Mouse (Mus musculus) thymus, postnatal 4 days (tissue): ENCODE results near the gene Cfap77.
"Not testable (repeated sequence)": the region's sequence is repeated elsewhere in the genome, so short reads cannot be mapped to it uniquely, and the experiment has no call there.

ENCODE experiments used
- DNase-seq: peaks from one replicate; pipeline ENCODE4 v3.0.0; 2021

Cfap77 gene

DNA sequence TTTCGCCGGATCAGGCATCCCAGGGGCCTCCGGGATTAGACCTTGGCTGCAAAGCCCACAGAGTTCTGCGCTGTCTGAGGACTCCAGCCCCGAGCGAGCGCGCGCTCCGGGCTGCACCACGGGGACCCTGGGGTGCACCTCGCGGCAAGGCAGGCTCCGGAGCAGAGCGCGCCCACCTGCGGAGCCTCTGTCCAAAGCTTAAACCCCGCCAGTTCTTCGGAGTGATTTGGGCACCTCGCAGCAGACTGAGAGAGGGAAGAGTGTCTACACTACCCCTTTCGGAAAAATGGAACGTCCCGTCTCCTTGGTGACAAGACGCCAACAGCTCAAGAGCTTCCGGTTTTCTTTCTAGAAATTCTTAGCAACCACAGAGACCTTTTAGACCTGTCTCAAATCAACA lies at the start of gene Cfap77:
TSS of gene Cfap77 (minus strand) at position 76 of the 400 bp plus-strand sequence.
- DNase-seq = peak; percentile 81

DNA sequence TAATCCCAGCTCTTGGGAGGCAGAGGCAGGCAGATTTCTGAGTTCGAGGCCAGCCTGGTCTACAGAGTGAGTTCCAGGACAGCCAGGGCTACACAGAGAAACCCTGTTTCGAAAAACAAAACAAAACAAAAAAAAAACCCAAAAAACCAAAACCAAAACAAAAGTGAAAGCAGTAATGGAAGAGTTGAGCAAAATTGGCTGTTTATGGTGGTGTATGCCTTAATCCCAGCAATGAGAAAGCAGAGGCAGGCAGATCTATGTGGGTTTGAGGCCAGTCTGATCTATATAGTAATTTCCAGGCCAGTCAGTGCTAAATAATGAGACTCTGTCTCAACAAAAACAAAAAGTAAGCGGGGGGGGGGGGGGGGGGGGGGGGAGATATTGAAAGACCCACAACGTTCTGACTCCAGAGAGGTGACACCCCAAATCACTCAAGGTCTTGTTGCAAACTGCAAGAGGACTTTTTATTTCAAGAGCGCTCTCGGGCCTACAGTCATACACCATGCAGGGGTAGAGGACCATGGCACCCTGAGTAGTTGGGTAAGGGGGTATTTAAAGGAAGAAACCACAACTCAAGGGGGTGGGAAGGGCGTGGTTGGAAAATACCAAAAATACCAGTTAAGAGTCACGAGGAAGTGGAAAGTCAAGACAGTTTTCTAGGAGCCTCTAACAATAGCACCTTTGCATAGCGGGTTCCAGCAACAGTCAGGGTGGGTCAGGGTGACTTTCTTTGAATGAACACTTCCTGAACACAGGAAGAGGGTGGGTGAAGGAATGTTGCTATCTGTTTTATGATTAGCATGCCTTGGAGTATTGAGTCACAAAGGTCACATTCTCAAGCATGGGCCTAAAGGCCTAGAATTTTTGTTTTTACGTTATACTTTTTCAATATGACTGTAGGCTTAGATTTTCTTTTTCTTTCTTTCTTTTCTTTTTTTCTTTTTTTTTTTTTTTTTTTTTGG lies 47.8 kb upstream of the Cfap77 start:
- not testable (repeated sequence) for DNase-seq

- DNase-seq = no peak
These were observed 46.1 kb upstream of the Cfap77 start for GRCm38 (mm10) chr2:29100822-29101534.

GRCm38 (mm10) chr2:29099646-29100045 lies 44.8 kb upstream of the Cfap77 start:
- no peak for DNase-seq

DNA sequence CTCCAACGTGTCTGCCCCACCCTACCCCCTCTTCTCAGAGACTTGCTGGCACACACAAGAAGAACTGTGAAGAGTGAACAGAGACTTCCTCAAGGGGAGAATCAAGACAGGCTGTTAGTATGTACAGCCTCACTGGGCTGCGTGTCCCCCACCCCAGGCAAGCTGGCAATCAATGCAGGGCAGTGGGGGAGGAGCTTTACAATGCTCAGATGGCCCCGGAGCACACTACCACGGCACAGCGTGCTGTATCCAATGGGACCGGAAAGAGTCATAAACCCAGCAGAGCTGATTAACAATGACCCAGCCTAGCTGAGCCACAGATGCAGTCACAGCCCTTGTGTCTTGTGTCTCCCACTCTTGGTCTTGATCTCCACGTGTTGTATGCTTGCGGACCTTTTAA lies 43.9 kb upstream of the Cfap77 start:
- no peak for DNase-seq

DNA sequence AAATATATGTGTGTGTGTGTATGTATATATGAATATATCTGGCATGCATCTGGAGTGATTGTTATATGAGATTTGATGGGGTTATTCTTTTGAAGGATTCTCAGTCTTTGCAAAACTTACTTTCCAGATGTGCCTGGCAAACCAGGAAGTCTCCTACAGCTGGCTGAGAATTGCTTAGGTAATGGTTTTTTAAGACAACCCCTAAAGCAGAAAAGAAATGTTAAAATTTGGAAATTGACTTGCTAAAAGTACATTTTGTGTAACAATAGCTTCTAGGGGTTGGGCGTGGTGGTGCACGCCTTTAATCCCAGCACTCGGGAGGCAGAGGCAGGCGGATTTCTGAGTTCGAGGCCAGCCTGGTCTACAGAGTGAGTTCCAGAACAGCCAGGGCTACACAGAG lies 43.1 kb upstream of the Cfap77 start:
- not testable (repeated sequence) for DNase-seq

DNA sequence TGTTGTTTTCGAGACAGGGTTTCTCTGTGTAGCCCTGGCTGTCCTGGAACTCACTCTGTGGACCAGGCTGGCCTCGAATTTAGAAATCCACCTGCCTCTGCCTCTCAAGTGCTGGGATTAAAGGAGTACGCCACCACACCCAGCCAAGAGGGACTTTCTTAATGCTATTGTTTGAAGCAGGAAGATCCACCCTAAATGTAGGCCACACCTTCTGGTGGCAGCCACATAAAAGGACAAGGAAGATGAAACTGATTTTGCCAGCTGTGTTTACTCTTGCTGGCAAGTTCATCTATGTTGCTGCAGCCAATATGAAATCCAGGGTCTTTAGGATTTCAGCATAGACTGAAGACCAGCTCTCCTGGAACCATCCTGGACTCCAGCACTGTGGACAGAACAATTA lies 42.6 kb upstream of the Cfap77 start:
- DNase-seq = peak; percentile 45

- no peak for DNase-seq
These were observed 41.9 kb upstream of the Cfap77 start for GRCm38 (mm10) chr2:29096751-29097150.

- DNase-seq = no peak
These were observed 40.8 kb upstream of the Cfap77 start for GRCm38 (mm10) chr2:29095674-29096073.

GRCm38 (mm10) chr2:29089276-29089675 lies 34.4 kb upstream of the Cfap77 start:
- not testable (repeated sequence) for DNase-seq

- no peak for DNase-seq
These were observed 31.2 kb upstream of the Cfap77 start for GRCm38 (mm10) chr2:29086026-29086425.

DNA sequence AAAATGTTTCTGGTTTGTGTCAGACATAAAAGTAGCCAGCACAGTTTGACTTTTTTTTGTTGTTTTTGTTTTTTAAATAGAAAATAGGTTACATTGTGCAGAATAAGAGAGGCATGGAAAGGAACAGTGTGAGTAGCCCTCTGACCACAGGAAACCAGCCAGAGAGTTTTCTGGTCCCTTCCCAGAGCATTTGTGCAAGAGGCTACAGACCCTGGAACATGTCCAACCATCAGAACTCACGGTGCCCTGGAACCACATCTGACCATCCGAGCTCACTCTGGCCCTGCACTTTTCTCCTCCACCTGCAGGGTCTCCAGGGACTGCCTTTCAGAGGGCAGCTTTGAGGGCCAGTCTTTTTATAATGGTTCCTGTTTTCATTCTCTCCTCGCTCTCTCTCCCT lies 27.1 kb upstream of the Cfap77 start:
- no peak for DNase-seq

DNA sequence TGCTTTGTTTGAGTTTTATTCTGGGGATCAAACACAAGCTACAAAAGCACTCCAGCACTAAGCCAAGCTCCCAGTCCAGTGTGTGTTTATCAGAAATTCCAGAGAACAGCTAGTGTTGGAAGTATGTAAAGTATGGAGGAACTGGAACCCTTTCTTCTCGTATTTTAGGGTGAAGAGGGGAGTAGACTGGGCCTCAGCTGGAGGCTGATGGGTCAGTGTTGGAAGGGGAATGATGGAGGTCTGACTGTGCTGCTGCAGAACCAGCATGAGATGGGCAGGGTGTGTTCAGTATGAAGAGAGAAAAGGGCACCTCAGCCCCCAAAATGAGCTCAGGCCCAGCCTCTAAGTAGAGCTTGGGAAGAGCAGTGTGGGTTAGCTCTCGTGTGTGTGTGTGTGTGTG lies 21.4 kb upstream of the Cfap77 start:
- no peak for DNase-seq

DNA sequence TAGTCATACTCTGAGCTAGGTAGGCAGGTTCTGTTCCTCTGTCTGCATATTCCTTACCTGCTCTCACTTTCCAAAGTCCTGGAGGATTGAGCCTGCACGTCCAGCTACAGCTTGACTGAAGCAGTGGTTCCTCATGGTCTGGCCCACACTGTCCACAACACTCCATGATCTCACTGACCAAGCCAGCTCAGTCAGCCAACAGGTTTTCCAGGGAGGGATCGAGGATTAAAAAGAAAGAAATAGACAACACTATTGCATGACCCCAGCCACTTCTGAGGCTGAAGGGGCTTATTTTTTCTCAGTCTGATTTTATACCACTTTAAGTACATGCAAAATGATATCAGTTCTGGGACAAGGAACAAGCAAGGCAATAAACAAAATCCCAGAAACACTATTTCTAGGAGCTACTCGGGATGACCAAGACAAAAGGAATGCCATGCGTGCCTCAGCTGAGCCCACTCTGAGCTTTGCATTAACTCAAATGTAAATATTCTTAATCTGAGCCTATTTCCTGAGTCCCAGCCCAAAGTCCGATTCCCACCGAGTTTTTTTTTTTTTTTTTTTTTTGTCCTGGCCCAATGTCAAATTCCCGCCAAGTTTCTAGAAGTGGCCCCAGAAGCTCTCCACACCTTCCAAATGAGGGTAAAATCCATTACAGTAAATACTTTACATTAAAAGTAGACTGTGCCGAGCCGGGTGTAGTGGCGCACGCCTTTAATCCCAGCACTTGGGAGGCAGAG lies 20.6 kb upstream of the Cfap77 start:
- no peak for DNase-seq

- DNase-seq = no peak
These were observed 19.8 kb upstream of the Cfap77 start for GRCm38 (mm10) chr2:29074676-29075075.

DNA sequence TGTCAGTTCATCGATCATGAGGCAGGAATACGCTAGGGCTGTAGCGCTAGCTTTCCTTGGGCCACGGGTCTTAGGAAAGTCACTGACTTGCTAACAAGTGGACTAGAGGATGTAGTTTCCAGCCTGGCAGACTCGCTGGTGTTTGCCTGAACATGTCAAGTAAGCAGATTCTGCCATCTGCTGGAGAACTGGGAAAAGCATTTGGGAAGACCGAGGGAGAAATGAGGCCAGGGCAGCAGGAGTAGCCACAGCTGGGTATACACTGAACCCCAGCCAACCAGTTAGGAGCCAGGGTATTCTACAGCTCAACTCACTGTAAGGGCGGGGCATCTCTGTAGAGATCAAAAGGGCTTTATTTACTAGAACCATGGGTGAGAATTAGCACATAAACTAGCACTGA lies 11.5 kb upstream of the Cfap77 start:
- DNase-seq = no peak

GRCm38 (mm10) chr2:29065796-29066195 lies 10.9 kb upstream of the Cfap77 start:
- DNase-seq = no peak

GRCm38 (mm10) chr2:29060135-29060597 lies 5.3 kb upstream of the Cfap77 start, which contains the start of gene Ttf1:
Gene Ttf1, plus strand, starts transcription at chr2:29060262.
- DNase-seq = peak; percentile 88

- peak; percentile 44 for DNase-seq
These were observed 326 bp downstream of the Cfap77 start for GRCm38 (mm10) chr2:29054545-29054935.

DNA sequence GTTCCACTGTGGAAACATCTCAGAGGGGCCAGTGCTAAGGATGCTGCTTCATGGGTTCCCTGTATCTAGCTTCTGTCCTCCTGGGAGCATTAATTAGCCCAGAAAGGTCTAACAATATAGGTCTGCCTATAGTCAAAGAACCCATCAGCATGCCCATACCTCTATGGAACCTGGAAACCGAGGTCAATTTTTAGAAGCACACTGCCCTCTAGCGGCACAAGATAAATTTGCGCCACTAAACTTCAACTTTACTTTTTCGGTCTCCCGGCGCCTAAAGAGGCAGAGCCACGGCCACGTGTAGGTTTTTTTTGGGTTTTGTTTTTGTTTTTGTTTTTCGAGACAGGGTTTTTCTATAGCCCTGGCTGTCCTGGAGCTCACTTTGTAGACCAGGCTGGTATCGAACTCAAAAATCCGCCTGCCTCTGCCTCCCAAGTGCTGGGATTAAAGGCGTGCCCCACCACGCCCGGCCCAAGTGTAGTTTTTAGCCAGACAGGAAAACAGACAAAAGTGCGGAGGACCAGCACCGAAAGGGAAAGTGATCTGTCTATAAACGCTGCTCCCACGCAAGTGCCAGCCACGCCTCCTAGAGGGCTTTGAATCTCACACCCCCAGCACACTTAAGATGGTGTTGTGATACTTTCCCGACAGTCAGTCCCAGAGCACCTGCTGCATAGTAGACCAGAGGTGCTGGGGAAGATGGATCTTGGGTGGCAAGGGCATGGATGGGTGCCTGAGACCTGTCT lies 893 bp downstream of the Cfap77 start:
- peak; percentile 75 for DNase-seq

DNA sequence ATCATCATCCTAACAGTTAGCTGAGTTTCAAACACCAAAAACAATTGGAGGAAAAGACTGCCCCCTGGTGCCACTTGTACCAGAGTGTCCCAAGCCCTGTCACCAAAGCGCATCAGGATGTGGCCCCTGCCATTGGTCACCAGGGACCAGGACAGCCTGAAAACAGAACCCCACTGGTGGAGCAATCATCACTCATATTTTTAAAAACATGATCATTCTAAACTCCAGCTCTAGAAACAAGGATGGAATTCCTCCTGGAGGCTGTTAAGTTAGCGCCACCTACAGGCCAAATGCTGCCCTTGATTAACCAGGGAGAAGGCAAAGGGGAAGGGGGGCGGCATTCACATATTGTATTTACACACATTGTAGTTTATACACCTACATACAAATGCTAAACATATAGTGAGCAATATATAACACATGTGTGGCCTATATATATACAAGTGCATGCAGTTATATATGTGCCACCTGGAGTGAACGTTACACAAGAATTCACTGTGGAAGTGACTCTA lies 1.9 kb downstream of the Cfap77 start:
- peak; percentile 79 for DNase-seq

DNA sequence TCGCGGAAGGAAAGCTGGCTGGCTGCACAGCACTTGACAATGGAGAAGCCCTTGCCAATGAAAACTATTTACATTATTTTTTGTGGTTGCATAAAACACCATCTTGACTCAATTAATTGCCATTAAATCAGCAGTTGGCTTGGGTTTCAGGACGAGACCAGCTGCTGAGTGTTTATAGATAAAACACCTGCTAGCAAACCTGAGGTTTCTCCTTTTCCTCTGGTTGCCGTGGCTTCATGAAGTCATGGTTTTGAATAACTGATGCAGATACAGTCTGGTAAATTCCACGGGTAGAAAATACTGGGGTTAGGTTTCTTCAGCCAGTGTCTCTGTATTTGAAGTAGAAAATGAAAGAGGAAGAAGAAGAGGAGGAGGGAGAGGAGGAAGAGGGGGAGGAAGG lies 2.9 kb downstream of the Cfap77 start:
- no peak for DNase-seq
